ENCODE assay signal across 21 mouse cellular contexts in the genomic region with DNA sequence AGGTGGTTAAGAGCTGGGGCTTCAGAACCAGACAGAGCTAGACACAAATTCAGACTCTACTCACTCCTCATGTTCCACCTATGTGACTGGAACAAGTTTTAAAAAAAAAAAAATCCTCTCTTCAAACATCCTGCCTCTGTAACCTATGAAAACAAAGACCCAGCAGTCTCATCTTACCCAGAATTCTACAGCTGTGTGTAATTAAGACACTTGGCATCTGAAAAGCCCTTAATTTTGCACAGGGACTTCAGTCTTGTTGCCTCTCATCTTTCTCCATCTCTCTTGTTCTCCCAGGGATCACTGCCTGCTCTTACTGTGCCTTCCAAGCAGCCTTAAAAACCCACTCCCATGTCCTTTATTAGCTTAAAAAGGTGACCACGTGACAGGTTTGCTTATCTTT. TPM values are rescaled to one million over a fixed set of nuclear protein-coding genes. Genes with fewer than 3 reads are reported as not detected.
"Had no signal": no experiment of that assay in that cellular context is flagged by ENCODE, and none has a peak within 500 bp of the region (broad histone marks: within the 10 kb centered on the region; RNA-seq: fewer than 3 reads in every experiment).

No protein-coding gene starts in this region.

- H3K4me3 ChIP-seq: lung, embryonic 15.5 days; megakaryocyte, embryonic 14.5 days; midbrain, embryonic 13.5 days; midbrain, embryonic 15.5 days; neural tube, embryonic 12.5 days had no signal

- H3K27me3 ChIP-seq: lung, embryonic 15.5 days had no signal

- H3K9me3 ChIP-seq: lung, embryonic 15.5 days; midbrain, embryonic 13.5 days; midbrain, embryonic 15.5 days; neural tube, embryonic 12.5 days had no signal

- DNase-seq: lung, adult 2 months; lung, postnatal 14 days; lung, postnatal 36 days; retina, postnatal 1 day; right cerebral cortex, adult 18-20 months; right cerebral cortex, postnatal 25 days; right cerebral cortex, postnatal 4 days; spleen, adult 18-20 months; thymus, adult 18-20 months; thymus, postnatal 14 days; thymus, postnatal 36 days had no signal

- H3K4me2 ChIP-seq: lung, embryonic 15.5 days; midbrain, embryonic 11.5 days; midbrain, embryonic 13.5 days; midbrain, embryonic 15.5 days; neural tube, embryonic 12.5 days had no signal

- ATAC-seq: lung, postnatal 0 days; midbrain, embryonic 13.5 days; midbrain, embryonic 15.5 days had no signal

- H3K27ac ChIP-seq: lung, embryonic 15.5 days; macrophage; midbrain, embryonic 13.5 days; midbrain, embryonic 15.5 days; neural tube, embryonic 12.5 days had no signal

- H3K9ac ChIP-seq: lung, embryonic 15.5 days; midbrain, embryonic 13.5 days; midbrain, embryonic 15.5 days; neural tube, embryonic 12.5 days had no signal

- H3K36me3 ChIP-seq: lung, embryonic 15.5 days; midbrain, embryonic 13.5 days; midbrain, embryonic 15.5 days; neural tube, embryonic 12.5 days had no signal

RNA-seq across cellular contexts. Expression of a gene that starts 2.1 kb away (rescaled TPM):
- total RNA-seq: monocyte, adult 5-6 weeks; neutrophil, adult 5-6 weeks had no signal
